22 mouse cellular contexts compared by ENCODE assay signal in the genomic region with DNA sequence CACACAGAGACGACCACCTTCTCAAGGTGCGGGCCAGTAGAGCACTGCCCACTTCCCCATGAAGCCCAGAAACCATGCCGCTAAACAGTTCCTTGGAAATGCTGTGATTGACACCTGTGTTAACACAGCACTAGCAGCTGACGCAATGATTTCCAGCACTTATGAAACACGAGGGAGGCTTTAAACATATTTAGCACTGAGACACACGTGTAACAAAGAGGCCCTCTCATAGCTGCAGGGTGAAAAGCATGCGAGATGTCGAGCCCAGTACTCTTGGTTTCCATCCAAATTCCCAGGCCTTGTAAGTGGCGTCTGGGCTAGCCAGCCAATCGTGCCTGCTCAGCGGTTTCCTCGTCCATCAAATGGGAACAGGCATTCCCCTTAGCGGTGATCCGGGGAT.
DNase-seq lines count a peak whose midpoint lies in the region; ATAC-seq and TF ChIP-seq lines count a peak whose summit lies in the region.
"Had no signal": no experiment of that assay in that cellular context is flagged by ENCODE, and none has a peak within 500 bp of the region (broad histone marks: within the 10 kb centered on the region; RNA-seq: fewer than 3 reads in every experiment).

No protein-coding gene starts in this region.

- H3K9ac ChIP-seq in intestine, embryonic 14.5 days (ENCODE audit: low read length): no peak overlapping the region
- H3K9ac ChIP-seq in intestine, postnatal 0 days (ENCODE audit: low read depth, low read length): no peak overlapping the region
- H3K9ac ChIP-seq in limb, embryonic 14.5 days (ENCODE audit: low read depth, low read length, severe bottlenecking): no peak overlapping the region
- no peak overlapping the region for H3K9ac ChIP-seq in hindbrain, embryonic 16.5 days (ENCODE audit: low read depth, low read length)
- H3K9ac ChIP-seq: liver, embryonic 13.5 days; neural tube, embryonic 13.5 days had no signal

- H3K4me3 ChIP-seq in intestine, embryonic 14.5 days (ENCODE audit: low read depth, low read length): no peak overlapping the region
- H3K4me3 ChIP-seq in intestine, postnatal 0 days (ENCODE audit: low read depth, low read length): no peak overlapping the region
- H3K4me3 ChIP-seq in limb, embryonic 14.5 days (replicated peaks; ENCODE audit: low read length): no peak overlapping the region
- no peak overlapping the region for H3K4me3 ChIP-seq in hindbrain, embryonic 16.5 days (ENCODE audit: low read length)
- H3K4me3 ChIP-seq: forebrain, embryonic 10.5 days; liver, embryonic 13.5 days; neural tube, embryonic 13.5 days had no signal

- H3K9me3 ChIP-seq in intestine, embryonic 14.5 days (ENCODE audit: control insufficient read depth, low read length): no peaks in the 10 kb centered on the region
- no peaks in the 10 kb centered on the region for H3K9me3 ChIP-seq in intestine, postnatal 0 days (ENCODE audit: control insufficient read depth)
- no peaks in the 10 kb centered on the region for H3K9me3 ChIP-seq in limb, embryonic 14.5 days (ENCODE audit: control insufficient read depth, low read length)
- H3K9me3 ChIP-seq in hindbrain, embryonic 16.5 days (ENCODE audit: control insufficient read depth, low read length): no peaks in the 10 kb centered on the region
- H3K9me3 ChIP-seq: forebrain, embryonic 10.5 days; liver, embryonic 13.5 days; neural tube, embryonic 13.5 days had no signal

- 48% methylated on average over 14 of the region's 14 CpGs for WGBS in intestine, embryonic 14.5 days
- WGBS in intestine, postnatal 0 days: 51% methylated on average over 14 of the region's 14 CpGs
- 36% methylated on average over 14 of the region's 14 CpGs for whole genome bisulfite sequencing in limb, embryonic 14.5 days
- WGBS in hindbrain, embryonic 16.5 days: 55% methylated on average over 14 of the region's 14 CpGs

- no peak overlapping the region for H3K27ac ChIP-seq in intestine, embryonic 14.5 days (ENCODE audit: low read depth)
- H3K27ac ChIP-seq in intestine, postnatal 0 days (ENCODE audit: low read depth, low read length): no peak overlapping the region
- H3K27ac ChIP-seq in limb, embryonic 14.5 days (replicated peaks; ENCODE audit: low read depth, low read length): peak overlapping the region; percentile 28; the same call in 1 of the 2 replicates
- H3K27ac ChIP-seq in hindbrain, embryonic 16.5 days (ENCODE audit: low read depth, low read length): no peak overlapping the region
- H3K27ac ChIP-seq: forebrain, embryonic 10.5 days; liver, embryonic 13.5 days; neural tube, embryonic 13.5 days had no signal

- no peak overlapping the region for H3K4me2 ChIP-seq in intestine, embryonic 14.5 days (ENCODE audit: low read length)
- no peak overlapping the region for H3K4me2 ChIP-seq in intestine, postnatal 0 days (replicated peaks; ENCODE audit: low read depth)
- no peak overlapping the region for H3K4me2 ChIP-seq in limb, embryonic 14.5 days (replicated peaks; ENCODE audit: low read depth, low read length, severe bottlenecking)
- H3K4me2 ChIP-seq in hindbrain, embryonic 16.5 days (ENCODE audit: low read length): no peak overlapping the region
- H3K4me2 ChIP-seq: liver, embryonic 13.5 days; neural tube, embryonic 13.5 days had no signal

- ATAC-seq in intestine, embryonic 14.5 days (replicated peaks; ENCODE audit: low FRiP score, low TSS enrichment, low read depth): no peak
- ATAC-seq in intestine, postnatal 0 days: no peak
- ATAC-seq in limb, embryonic 14.5 days (ENCODE audit: low FRiP score, low read depth): peak; percentile 79
- ATAC-seq in hindbrain, embryonic 16.5 days: no peak
- ATAC-seq: CD4-positive, CD25-positive, alpha-beta regulatory T cell, adult 4 months; inflammation-experienced regulatory T-cells, adult 6 months had no signal

- no peaks in the 10 kb centered on the region for H3K36me3 ChIP-seq in intestine, embryonic 14.5 days (ENCODE audit: control insufficient read depth, insufficient read depth, low read length)
- no peaks in the 10 kb centered on the region for H3K36me3 ChIP-seq in intestine, postnatal 0 days (ENCODE audit: control insufficient read depth, insufficient read depth)
- no peaks in the 10 kb centered on the region for H3K36me3 ChIP-seq in limb, embryonic 14.5 days (ENCODE audit: control insufficient read depth, insufficient read depth, low read length)
- no peaks in the 10 kb centered on the region for H3K36me3 ChIP-seq in hindbrain, embryonic 16.5 days (ENCODE audit: control insufficient read depth, insufficient read depth, low read length)
- H3K36me3 ChIP-seq: forebrain, embryonic 10.5 days; liver, embryonic 13.5 days; neural tube, embryonic 13.5 days had no signal

- no peaks in the 10 kb centered on the region for H3K27me3 ChIP-seq in intestine, embryonic 14.5 days (replicated peaks; ENCODE audit: control insufficient read depth, insufficient read depth, low read length)
- H3K27me3 ChIP-seq in intestine, postnatal 0 days (replicated peaks; ENCODE audit: control insufficient read depth, insufficient read depth, low read length): no peaks in the 10 kb centered on the region
- H3K27me3 ChIP-seq in limb, embryonic 14.5 days (ENCODE audit: control insufficient read depth, insufficient read depth, low read length): no peaks in the 10 kb centered on the region
- no peaks in the 10 kb centered on the region for H3K27me3 ChIP-seq in hindbrain, embryonic 16.5 days (replicated peaks; ENCODE audit: control insufficient read depth, insufficient read depth, low read length)
- H3K27me3 ChIP-seq: liver, embryonic 13.5 days; neural tube, embryonic 13.5 days had no signal

- no peak for TF ChIP-seq CTCF in intestine, postnatal 0 days (IDR thresholded peaks at IDR 0.05; ENCODE audit: low read depth)
- TF ChIP-seq CTCF in brain, embryonic 14.5 days (IDR thresholded peaks at IDR 0.05; ENCODE audit: borderline replicate concordance, extremely low read depth, insufficient read depth, insufficient read length): no peak

- peak; percentile 54 for DNase-seq in intestine, embryonic 14.5 days (ENCODE audit: low spot score)
- DNase-seq in NIH3T3 (ENCODE audit: low read depth): peak; percentile 56
- DNase-seq in brain, embryonic 14.5 days (ENCODE audit: low read depth): peak; percentile 67
- peak; percentile 88 for DNase-seq in limb, embryonic 14.5 days (ENCODE audit: low spot score)
- no peak for DNase-seq in neural tube, embryonic 10.5 days (ENCODE audit: extremely low spot score, low spot score)
- DNase-seq in c-Kit-positive CD71-positive TER-119-positive erythroid progenitor cells, embryonic 14.5 days (ENCODE audit: low spot score): no peak
- DNase-seq: adrenal gland, postnatal 25 days; cerebellum, postnatal 25 days; heart, adult 18-20 months; heart, postnatal 14 days; kidney, postnatal 14 days; layer of hippocampus, adult 9-11 months; liver, embryonic 13.5 days; lung, postnatal 4 days; midbrain, embryonic 14.5 days; thymus, postnatal 4 days had no signal

- H3K4me1 ChIP-seq in intestine, embryonic 14.5 days (replicated peaks; ENCODE audit: control insufficient read depth, insufficient read depth, low read length): peaks cover 3% of the 10 kb centered on the region; the same call in 1 of the 2 replicates
- H3K4me1 ChIP-seq in intestine, postnatal 0 days (replicated peaks; ENCODE audit: control insufficient read depth, insufficient read depth, low read length): no peaks in the 10 kb centered on the region
- peaks cover 41% of the 10 kb centered on the region for H3K4me1 ChIP-seq in limb, embryonic 14.5 days (ENCODE audit: control insufficient read depth, insufficient read depth, low read length)
- H3K4me1 ChIP-seq in hindbrain, embryonic 16.5 days (ENCODE audit: control insufficient read depth, insufficient read depth, low read depth, low read length): no peaks in the 10 kb centered on the region
- H3K4me1 ChIP-seq: forebrain, embryonic 10.5 days had no signal

- TF ChIP-seq POLR2A in brain, embryonic 14.5 days (IDR thresholded peaks at IDR 0.05; ENCODE audit: borderline replicate concordance, extremely low read depth, insufficient read depth, insufficient read length, poor library complexity, severe bottlenecking): no peak
- TF ChIP-seq POLR2A in limb, embryonic 14.5 days (IDR thresholded peaks at IDR 0.05; ENCODE audit: borderline replicate concordance, extremely low read depth, insufficient read depth, insufficient read length): no peak

Comparison
In these comparisons a context has a peak if more than half of its experiments do, and no peak if none do; other contexts are left out.
1. DNase-seq: peak in intestine, embryonic 14.5 days (single experiment), NIH3T3 (single experiment), brain, embryonic 14.5 days (single experiment) and limb, embryonic 14.5 days (single experiment); none in neural tube, embryonic 10.5 days (single experiment) and c-Kit-positive CD71-positive TER-119-positive erythroid progenitor cells, embryonic 14.5 days (single experiment).